Mouse (Mus musculus) brown adipose tissue, adult 24 weeks (tissue): ENCODE measurements around the gene Aox2. TPM values are rescaled to one million over a fixed set of nuclear protein-coding genes. Genes with fewer than 3 reads are reported as not detected.

Source experiments
- H3K27ac ChIP-seq: fragments of 200-500 bp; replicated peaks from 2 replicates; pipeline ENCODE4 v1.5.1; 2012; ENCODE audit warnings: low read depth, mild to moderate bottlenecking, low read length
- H3K4me1 ChIP-seq: fragments of 200-500 bp; 2 replicates; pipeline ENCODE4 v1.6.1; 2012; ENCODE audit warnings: low read length, mixed read lengths; ENCODE audit not compliant: control insufficient read depth, insufficient read depth, insufficient read length
- H3K4me3 ChIP-seq: fragments of 200-500 bp; 2 replicates; pipeline ENCODE4 v1.5.1; 2012; ENCODE audit warnings: low read depth, mild to moderate bottlenecking, low read length, moderate library complexity; ENCODE audit not compliant: insufficient read depth
- polyA plus RNA-seq: library from polyadenylated mRNA; stranded (reverse); fragments of >200 nt; gene quantifications from 2 replicates; pipeline ENCODE4 v1.2.4, GENCODE M21; 2012; ENCODE audit not compliant: missing spikeins, insufficient read depth, insufficient read length

Gene Aox2
- polyA plus RNA-seq, 1 experiment = not detected

DNA sequence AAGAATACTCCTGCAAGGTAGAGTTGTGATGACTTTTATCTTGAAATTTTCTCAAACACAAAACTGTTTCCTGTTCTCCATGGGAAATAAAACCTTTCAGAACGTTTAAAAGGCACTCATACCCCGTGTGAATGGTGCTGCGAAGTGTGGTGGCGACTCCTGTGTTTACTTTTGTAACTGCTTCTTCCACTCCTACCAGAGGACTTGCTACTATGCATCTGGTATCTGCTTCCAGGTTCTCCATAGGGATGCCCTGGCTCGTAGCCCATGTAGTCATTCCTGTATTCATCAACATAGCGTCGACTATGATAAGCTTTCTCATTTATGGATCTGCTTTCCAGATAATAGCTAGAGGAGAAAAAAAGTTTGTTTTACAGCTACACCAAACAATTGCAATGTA, 142.8 kb downstream of the Aox2 start:
- Histone ChIP-seq H3K4me3 (peak overlapping the region; percentile 28; the same call in 1 of the 2 replicates), H3K27ac (no peak overlapping the region), H3K4me1 (peaks cover 5% of the 10 kb centered on the region)

DNA sequence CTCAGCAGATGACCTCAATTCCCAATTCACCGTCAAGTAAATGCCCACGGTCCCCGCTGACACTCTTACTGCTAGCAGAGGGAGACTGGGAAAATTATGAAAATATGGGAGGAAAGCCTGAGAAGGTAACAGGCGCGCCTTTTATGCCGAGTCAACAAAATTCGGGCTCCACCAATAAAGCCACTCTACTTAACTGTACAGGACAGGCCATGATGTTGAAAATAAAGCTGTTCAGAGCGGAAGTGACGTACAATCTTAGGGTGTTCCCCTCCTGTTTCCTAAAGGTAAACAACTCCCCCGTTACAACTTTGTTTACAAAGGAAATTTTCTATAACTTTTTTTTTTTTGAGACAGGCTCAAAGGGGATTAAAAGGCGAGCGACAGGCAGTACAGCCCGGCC, 144.8 kb downstream of the Aox2 start:
- Histone ChIP-seq H3K27ac (peak overlapping the region; percentile 95), H3K4me1 (peaks cover 5% of the 10 kb centered on the region), H3K4me3 (peak overlapping the region; percentile 82)

DNA sequence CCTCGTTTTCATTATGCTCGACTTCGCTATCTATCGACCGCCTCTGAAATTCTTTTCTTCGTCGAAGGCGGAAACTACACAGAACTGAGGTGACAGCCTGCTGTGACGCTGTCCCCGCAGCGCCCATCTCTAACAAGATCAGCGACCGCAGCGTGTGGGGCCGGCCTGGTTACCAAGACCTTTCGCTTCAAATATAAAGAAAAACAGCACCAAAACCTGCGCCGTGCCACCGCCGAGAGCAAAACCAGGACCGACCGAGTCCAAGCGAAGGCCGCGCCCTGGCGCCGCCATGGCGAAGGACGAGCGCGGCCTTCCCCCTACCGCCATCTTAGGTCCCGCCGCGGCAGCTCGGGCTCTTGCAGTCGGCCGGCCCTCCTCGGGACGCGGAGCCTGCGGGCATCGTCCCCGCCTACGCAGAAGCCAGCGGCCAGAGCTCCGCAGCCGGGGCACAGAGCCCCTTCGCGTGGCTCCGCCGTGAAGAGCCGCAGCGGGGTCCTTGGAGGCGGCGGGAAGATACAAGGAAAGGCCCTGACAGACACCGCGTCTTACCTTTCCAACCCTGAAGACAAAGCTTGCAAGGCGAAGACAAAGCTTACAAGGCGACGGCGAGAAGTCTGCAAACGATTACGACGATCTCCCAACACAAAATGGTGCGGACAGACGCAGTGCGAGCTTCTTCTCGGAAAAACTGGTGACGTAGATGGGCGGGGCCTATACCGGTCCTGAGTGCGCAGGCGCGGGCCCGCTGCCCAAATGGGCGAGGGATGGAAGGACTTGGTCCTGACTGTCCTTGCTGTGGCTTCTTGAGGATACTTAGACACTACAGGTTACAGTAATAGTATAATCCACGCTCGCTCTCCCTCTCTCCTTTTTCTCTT, 145.5 kb downstream of the Aox2 start, which contains the start of gene Clk1:
Gene Clk1, minus strand, starts transcription at position 696 of the 878 bp plus-strand sequence.
- peak within 1 kb of the TSS; percentile 82 for H3K4me3 ChIP-seq
- H3K27ac ChIP-seq = peak within 1 kb of the TSS; percentile 95
- peaks cover 5% of the 10 kb centered on the region for H3K4me1 ChIP-seq

DNA sequence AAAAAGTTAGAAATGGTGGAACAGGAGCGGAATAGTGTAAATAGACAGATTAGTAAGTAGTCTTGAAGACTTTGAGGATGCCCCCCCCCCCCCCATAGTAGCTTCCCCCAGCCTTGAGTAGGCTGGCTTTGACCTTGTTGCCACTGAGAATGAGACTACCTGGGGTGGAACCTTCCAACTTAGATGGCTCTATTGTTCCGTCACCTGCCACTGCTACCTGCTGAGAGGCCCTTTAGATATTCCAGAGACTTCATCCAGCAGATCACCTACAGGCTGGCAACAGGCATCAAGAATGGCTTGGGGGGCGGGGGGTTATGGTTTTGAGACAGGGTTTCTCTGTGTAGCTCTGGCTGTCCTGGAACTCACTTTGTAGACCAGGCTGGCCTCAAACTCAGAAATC, 146.4 kb downstream of the Aox2 start:
- no peak overlapping the region for H3K4me3 ChIP-seq
- no peak overlapping the region for H3K27ac ChIP-seq
- H3K4me1 ChIP-seq = peaks cover 5% of the 10 kb centered on the region

Other genes with a start within 250 kb of the Aox2 start
- gene Aox1, start 248.4 kb upstream of the Aox2 start, polyA plus RNA-seq = 32.9 and 33.8 TPM in 2 replicates
- 0.63 TPM in 1 of 2 replicates, not detected in the other for gene Aox3, start 165.2 kb upstream of the Aox2 start, polyA plus RNA-seq
- gene Aox4, start 67.9 kb upstream of the Aox2 start, polyA plus RNA-seq = not detected in 2 replicates
- gene Bzw1, start 114.6 kb downstream of the Aox2 start, polyA plus RNA-seq = 91.7 and 147 TPM in 2 replicates
- gene Clk1, start 145.7 kb downstream of the Aox2 start, polyA plus RNA-seq = 51.3 and 74.0 TPM in 2 replicates
- gene Nif3l1, start 166.8 kb downstream of the Aox2 start, polyA plus RNA-seq = 15.8 and 24.4 TPM in 2 replicates
- gene Ppil3, start 167.2 kb downstream of the Aox2 start, polyA plus RNA-seq = 28.6 and 41.0 TPM in 2 replicates
- gene Orc2, start 226.8 kb downstream of the Aox2 start, polyA plus RNA-seq = 13.6 and 18.1 TPM in 2 replicates